Mouse (Mus musculus): ENCODE measurements around the gene Cdh20.
"Not testable (repeated sequence)": the region's sequence is repeated elsewhere in the genome, so short reads cannot be mapped to it uniquely, and the experiment has no call there.

Cdh20 gene

DNA sequence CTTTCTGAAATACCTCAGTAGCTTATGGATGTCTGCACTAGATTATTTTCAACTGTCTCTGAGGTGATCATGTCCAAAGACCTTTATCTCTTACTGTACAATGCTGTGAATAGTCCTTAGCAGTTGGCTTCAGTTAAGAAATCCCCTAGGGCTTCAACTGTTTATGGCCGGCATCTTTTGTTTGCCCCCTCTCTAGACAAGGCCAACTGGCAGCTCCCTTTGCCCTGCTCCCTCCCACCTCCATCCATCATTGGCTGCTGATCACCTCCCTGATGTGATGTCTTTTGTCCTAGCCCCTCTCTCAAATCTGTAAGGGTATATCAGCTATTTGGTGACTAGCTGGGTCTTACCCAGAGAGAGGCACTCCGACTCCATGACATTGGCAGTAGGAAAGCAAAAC lies 148.2 kb downstream of the Cdh20 start:
- no peak for DNase-seq (ENCODE audit: low read depth, low spot score)

DNA sequence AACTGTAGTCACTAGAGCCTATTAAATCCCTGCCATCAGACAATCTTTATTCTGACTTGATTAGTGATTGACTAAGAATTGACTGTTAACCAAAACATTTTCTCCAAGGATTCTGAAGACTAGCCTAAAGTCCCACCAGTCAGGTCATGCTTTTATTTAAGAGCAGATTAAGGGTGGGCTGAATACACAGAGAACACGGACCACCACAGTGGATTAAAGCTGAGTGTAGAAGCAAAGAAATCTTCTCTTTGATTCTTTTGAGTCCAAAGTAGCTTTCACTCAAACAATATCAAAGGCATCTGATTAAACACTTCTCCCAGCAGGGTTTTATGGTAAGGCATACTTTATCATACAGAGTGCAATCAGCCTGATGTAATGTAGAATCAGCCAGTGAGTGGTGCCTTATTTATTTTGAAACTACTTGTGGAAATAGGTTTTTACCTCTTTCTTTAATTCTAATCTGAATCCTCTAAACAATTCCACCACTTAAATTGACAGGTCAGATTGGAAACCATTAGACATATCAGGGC lies 149.0 kb downstream of the Cdh20 start:
- DNase-seq (ENCODE audit: low read depth, low spot score): no peak

DNA sequence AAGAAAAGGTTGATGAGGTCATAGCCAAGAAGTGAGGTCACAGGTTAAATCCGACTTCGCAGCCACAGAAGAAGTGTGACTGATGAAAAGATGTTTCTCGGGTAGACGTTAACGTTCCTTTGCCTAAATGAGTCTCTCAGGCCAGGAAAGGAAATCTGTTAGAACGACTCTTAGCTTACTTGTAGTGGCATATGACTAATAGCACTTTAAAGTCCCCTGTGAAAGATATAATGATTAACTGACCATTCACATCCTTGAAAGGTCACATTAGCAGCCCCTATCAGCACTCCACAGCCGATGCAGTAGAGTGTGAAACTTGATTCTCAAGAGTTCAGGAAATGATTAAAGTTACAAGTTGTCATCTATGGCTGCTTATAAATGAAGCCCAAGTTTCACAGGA lies 164.7 kb downstream of the Cdh20 start:
- DNase-seq (ENCODE audit: low read depth, low spot score): no peak

DNA sequence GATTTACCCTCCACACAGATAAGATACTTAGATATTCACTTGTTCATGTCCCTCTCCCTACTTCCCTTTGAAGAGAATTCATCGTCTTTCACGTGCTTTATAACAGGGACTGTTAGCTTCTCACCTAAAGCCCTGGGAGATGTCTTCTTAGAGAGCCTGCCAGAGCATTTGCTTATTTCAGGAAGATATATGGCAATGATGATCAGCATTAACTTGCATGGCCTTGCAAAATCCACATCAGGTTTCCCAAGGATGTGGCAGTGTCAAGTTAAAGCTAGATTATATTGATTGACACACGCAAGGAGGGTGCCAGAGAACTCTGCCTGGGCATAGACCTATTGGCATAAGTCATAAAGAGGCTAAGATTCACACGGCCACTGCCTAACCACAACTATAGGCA lies 168.6 kb downstream of the Cdh20 start:
- no peak for DNase-seq (ENCODE audit: low read depth, low spot score)

DNA sequence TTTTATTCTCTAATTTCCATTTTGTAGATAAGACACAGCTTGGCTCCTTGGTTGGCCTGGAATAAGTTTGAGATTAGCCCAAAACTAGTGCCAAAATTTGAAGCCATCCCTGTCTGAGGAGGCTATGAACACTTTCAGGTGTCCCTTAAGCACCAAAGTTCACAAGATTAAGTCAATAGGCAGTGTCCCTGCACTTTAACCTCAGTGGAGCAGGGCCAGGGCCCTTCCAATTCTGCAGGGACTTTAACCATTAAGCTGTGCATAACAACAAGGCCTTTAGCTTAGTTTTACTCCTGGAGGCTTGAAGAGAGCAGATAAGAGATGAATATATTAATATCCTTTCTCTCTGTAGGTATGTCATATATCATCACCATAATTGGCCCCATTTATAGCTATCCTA lies 170.8 kb downstream of the Cdh20 start:
- no peak for DNase-seq (ENCODE audit: low read depth, low spot score)

DNA sequence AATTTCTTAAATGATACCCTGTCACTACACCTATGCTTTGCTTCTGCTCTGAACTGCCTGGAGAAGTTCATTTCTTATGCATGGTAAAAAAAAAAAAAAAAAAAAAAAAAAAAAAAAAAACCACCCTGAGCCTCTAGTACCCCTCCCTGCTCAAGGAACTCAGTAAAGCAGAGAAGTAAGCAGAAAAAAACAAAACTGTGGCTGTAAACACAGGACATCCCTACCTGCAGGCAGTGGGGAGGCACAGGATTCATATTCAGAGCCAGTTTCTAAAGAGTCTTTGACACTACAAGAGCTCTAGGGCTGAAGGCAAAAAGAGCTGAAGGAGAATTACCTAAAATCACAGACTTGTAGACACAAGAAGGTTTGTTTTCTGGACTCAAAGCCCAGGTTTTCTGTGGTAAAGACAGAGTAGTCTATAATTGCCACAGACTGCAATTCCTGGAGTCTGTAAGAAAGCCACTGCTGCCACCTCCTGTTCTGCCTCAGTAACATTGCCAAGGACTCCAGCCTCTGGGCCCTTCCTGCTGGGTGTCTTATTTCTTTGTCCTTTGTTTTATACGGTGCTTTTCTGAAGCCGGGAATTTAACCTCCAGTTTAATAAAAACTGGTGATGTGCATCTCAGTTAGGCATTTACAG lies 176.3 kb downstream of the Cdh20 start:
- peak; percentile 45 for DNase-seq (ENCODE audit: low read depth, low spot score)

DNA sequence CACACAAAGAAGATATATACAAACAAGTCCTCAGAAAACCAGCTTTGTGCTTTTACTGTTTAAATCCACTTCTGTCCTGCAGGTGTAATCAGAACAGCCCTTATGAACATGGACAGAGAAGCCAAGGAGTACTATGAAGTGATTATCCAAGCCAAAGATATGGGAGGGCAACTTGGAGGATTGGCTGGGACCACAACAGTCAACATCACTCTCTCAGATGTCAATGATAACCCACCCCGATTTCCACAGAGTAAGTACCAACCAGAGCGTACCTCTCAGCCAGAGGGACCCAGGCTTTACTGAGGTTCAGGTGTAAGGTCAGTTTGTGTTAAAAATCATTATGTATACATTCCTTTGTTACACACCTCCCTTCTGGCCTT lies 176.8 kb downstream of the Cdh20 start:
- DNase-seq (ENCODE audit: low read depth, low spot score): no peak

DNA sequence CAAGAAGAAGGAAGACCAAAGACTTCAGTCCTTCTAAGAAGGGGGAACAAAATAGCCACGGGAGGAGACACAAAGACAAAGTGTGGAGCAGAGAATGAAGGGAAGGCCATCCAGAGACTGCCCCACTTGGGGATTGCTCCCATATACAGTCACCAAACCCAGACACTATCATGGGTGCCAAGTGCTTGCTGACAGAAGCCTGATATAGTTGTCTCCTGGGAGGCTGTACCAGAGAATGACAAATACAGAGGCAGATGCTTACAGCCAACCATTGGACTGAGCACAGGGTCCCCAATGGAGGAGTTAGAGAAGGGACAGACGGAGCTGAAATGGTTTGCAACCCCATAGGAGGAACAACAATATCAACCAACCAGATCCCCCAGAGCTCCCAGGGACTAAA lies 181.3 kb downstream of the Cdh20 start:
- DNase-seq (ENCODE audit: low read depth, low spot score): not testable (repeated sequence)

DNA sequence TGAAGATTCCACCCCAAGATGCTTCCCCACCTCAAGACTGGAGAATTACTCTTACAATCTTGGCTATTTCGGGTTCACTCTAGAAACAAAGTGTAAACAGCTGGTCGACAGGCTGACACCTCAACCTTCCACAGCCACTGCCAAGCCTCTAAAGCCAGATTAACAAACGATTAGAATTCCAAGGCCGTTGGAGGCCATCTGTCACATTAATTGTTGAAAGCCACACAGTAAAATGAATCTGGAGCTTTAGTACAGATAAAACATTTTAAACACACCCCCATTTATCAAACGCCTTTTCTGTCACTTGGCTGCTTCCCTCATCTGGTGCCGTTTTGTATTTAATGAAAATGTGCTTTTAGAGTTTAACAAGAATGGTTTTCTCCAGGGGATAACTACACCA lies 188.7 kb downstream of the Cdh20 start:
- no peak for DNase-seq (ENCODE audit: low read depth, low spot score)

DNA sequence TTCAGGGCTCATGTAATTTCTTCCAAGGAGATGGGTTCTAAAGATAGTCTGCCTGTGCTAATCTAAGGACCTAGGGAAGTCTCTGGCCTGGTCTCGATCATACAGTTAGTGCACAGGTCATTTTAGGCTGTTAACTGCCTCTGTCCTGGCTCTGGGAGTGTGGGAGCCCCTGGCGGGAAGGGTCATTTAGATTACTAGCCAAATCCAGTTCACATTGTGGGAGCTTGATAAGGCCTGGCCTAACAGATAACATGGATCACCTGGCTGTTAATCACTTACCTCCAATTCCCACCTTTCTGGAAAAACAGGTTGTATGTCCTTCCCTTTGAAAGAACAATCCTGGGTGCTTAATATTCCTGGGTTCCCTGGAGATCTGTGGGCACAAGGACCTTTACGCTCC lies 193.3 kb downstream of the Cdh20 start:
- no peak for DNase-seq (ENCODE audit: low read depth, low spot score)

DNA sequence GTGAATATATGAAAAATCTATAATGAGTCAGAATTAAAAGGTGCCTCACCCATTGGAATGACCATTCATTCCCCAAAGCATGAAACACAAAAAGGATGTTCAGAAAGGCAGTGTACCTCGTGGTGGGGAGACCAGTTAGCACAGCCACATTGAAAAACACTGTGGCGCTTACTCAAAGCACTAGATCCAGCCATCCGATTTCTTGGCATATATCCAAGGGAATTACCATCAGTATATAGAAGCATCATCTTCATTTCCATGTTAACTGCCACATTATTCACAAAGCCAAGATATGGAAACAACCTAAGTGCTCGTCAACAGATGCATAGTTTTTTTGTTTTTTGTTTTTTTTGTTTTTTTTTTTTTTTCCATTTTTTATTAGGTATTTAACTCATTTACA lies 193.9 kb downstream of the Cdh20 start:
- no peak for DNase-seq (ENCODE audit: low read depth, low spot score)

DNA sequence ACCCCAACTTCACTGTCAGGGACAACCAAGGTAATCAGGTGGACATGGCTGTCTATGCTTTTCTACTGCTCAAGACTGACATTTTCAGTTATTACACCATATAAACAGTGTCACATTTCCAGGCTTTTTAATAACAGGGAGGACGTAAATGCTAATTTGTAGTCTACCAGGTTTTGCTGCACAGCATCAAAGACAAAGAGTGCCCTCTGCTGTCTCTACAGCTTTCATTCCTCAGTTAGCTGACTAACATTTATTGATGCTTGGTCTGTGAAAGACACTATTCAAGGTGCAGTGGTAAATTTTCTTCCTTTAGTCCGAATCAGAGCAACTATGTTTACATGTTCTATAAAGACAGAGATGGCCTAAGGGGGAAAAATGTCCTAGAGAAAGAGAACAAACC lies 210.7 kb downstream of the Cdh20 start:
- DNase-seq (ENCODE audit: low read depth, low spot score): no peak

DNA sequence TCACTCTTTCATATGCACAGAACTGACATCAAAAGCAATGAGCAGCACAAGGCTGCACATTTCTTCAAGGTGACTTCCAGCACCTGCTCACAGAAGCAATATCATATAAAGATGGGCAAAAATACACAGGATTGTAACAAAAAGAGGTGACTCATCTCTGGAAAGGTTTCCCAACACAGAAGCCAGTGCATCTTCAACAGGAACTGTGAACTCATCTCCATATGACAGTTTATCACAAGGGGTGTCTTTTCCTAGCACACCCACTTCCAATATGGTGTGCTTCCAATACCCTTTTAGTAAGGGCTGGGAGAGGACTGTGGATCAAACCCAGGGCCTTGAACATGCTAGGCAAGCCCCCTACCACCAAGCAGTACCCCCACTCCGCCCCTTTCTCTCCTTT lies 211.9 kb downstream of the Cdh20 start:
- DNase-seq (ENCODE audit: low read depth, low spot score): no peak

DNA sequence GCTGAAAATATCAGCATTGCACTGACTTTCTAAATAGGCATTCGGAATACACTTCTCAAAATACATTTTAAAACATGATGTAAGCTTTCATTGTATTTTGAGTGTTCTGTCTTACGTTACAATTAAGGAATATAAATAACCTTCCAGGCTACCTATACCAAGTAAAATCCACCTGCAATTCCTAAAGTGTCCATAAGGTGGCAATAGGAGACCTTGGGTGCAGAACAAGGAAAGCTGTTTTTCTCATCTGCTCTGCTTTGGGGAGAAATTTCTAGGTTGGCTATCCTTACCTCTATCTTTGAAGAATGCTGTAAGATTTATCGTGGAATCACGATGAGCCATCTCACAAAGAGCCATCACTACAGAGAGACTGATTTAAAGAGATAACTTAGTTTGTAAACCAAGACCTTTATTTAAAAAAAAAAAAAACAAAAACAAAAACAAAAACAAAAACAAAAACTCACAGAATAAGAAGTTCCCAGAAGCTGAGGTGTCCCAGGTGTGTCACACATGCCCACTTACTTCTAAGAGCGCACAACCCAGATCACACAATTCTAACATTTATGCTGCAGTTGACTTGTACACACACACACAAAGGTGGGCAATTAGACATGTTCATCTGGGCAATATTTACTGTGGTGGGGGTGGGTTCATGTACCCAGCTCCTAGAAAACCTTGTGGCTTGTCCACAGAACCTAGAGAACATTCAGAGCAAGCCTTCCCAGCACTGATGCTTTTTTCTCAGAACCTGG lies 218.1 kb downstream of the Cdh20 start:
- DNase-seq (ENCODE audit: low read depth, low spot score): peak; percentile 83

DNA sequence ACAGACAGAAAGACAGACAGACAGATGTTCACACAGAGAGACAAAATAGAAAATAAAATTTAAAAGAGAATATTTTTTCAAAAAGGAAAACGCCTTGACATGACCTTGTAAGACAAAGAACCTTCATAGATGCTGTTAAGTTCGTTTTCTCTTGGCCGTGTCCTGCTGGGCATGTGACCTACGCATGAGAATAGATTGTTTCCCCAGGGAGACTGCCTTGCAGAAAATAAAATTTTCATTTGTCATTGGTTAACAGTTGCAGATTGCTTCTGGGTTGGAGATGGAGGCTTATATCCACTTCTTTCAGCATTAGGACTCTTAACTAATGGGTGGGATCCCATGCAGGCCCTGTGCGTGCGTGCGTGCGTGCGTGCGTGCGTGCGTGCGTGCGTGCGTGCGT lies 219.2 kb downstream of the Cdh20 start:
- DNase-seq (ENCODE audit: low read depth, low spot score): peak; percentile 36

DNA sequence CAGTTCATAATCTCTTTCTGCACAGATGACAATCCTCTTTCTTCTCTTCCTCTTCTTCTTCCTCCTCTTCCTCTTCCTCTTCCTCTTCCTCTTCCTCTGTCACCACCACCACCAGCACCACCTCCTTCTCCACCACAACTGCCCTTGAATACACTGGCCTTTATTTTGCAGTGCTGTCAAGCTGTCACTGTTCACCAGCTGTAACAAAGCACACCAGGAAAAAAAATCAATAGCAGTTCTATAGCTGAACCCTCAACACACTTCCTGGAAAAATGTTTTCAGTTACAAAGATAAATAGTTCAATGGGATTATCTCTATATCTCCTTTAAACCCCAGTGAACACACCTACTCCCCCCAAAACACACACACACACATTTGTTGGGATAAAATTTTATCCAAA lies 224.1 kb downstream of the Cdh20 start:
- DNase-seq (ENCODE audit: low read depth, low spot score): no peak

DNA sequence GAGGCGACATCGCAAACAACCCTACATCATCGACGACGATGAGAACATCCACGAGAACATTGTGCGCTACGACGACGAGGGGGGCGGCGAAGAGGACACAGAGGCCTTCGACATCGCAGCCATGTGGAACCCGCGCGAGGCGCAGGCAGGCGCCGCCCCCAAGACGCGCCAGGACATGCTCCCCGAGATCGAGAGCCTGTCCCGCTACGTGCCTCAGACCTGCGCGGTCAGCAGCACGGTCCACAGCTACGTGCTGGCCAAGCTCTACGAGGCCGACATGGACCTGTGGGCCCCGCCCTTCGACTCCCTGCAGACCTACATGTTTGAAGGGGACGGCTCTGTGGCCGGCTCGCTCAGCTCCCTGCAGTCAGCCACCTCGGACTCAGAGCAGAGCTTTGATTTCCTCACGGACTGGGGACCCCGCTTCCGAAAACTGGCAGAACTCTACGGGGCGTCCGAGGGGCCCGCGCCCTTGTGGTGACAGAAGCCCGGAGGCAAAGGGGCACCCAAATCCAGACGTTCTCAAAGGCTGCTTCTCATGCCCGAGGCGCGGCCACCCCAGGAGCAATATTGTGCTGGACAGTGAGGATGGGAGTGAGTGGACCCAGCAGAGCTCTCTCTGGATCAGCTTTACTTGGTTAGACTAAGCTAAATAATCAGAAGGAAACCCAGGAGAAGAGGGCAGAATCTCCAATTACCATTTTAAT lies 225.7 kb downstream of the Cdh20 start:
- DNase-seq (ENCODE audit: low read depth, low spot score): peak; percentile 26

DNA sequence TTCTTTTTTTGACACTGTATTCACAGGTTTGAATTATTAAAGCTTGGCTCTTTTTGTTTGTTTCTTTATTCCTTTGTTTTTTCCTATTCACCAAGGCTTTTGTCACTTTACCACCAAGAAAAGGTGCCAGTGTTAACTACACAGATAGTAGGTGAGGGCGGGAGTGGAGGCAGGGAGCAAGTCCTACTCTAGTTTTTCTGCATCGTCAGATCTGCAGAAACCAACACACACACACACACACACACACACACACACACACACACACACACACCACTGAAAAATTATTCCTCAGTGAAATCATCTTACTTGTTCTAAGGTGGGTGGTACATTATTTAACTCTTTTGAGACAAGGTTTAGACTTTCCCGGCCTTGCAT lies 226.3 kb downstream of the Cdh20 start:
- DNase-seq (ENCODE audit: low read depth, low spot score): no peak

DNA sequence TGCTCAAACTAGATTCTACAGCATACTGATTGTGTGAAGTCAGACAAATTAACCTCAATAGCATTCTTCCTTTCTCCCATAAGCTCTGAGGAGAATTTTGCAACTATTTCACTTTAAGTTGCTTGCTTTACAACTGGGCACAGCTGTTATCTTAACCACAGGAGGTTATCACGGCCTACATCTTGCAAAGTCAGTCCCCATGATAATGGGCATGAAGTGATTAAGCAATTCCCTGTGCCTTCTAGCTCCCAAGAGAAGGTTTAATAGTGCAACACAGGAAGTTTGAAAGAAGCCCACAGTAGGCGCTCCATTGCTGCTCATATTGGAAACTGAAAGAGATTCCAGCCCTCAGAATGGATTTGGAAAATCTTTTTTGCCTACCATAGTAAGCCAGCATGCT lies 229.5 kb downstream of the Cdh20 start:
- no peak for DNase-seq (ENCODE audit: low read depth, low spot score)

DNA sequence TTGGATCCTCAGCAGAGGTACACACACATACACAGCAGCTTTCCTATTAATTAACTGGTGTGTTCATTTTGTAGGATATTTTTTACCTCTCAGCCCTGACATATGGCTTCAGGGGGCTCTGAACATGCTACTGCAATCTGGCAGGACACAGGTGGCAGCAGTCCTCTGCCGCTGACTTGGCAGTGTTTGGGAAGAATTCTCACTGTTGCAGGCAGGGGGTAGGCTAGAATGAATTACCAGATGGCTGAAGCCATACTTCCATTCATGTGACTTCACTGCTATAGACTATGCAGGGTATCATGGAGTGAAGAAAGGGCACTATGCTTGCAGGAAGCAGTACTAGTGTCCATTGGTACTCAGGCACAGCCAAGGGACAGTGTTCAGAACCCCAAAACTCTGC lies 233.8 kb downstream of the Cdh20 start:
- no peak for DNase-seq (ENCODE audit: low read depth, low spot score)

DNA sequence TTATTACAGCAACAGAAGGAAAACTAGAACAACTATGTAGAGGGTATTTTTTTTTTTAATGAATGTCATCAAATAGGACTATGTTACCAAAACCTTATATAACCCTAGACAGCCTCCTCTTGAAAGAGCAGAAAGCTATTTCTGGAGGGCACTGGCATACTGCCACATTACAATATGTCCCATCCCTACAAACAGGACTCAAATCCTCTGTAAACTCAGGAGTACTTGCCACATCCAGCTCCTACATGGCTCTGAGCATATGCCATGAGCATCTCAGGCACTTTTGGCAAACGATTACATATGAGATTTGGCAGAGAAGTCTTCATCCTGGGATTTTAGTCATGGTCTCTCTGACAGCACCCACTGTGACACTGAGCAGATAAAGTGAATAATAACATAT lies 235.5 kb downstream of the Cdh20 start:
- no peak for DNase-seq (ENCODE audit: low read depth, low spot score)

DNA sequence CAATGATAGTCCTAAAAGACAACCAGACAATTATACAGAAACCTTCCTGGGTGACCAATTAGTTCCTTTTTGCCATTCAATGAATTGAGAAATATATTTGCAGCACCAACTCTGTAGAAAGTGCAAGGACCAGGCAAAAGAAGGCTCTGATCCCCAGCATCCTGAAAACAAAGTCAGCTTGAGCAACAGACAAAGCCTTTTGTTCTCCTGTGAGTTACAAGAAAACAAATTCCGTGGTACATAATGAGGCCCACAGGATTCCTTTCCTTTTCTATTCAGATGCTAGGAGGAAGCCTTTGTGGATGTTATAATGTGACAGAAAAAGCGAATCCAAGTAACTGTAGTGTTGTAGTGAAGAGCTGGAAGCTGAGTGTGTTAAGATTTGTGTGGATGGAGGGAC lies 244.3 kb downstream of the Cdh20 start:
- DNase-seq (ENCODE audit: low read depth, low spot score): peak; percentile 56

DNA sequence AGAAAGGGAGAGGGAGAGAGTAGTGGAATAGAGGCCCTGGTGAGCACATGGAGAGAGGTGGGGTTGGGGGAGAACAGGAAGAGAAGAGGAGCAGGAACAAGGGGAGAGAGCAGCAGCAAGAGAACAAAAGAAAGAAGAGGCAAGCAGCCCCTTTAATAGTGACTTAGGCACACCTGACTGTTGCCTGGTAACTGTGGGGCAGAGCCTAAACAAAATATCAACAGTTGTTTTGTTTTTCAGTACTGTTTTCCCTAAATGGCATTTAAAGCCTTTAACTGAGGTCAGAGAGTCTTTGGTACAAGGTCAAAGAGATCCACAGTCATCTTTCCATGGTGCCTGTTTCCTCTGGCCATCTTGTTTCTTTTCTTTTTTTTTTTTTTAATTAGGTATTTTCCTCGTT lies 245.0 kb downstream of the Cdh20 start:
- DNase-seq (ENCODE audit: low read depth, low spot score): peak; percentile 65

Data from ES-CJ7 (cell line).